Mouse (Mus musculus) embryo, embryonic 10 days (tissue): ENCODE results near the gene Kiss1.

Source experiments
- DNase-seq: peaks from one replicate; pipeline ENCODE4 v3.0.0-alpha.2; 2015; ENCODE audit warnings: low spot score

Kiss1 gene

DNA sequence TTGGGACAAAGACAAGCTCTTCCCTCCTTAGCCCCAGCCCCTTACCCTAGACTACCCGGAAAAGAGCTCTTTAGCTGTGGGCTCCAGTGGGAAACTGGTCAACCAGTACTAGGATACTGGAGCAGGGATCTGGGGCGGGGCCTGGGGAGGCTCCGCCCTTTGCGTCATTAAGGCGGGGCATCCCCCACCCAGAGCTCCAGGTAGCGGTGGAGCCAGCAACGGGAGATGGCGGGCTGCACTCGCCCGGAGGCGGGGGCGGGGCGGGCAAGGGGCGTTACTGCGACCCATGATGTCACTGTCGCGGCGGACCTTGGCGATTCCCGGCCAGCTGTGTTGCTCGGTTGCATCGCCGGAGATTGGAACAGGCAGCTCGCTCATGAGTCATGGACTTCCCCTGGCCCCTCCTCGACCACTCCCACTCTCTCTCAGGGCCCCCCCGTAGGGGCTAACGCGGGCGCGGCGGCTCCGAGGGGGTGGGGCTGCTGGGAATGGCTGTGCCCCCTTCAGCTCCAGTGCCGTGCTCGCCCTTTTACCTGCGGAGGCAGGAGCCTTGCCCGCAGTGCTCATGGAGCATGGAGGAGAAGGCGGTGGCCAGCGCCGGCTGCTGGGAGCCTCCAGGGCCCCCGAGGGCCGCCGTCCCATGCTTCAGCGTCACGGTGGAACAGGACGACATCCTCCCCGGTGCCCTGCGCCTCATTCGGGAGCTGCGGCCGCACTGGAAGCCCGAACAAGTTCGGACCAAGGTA is 41.8 kb downstream of the Kiss1 start, which contains the start of gene Etnk2:
TSS of gene Etnk2 (plus strand) at position 297 of the 746 bp plus-strand sequence.
- DNase-seq = peak; percentile 83

DNA sequence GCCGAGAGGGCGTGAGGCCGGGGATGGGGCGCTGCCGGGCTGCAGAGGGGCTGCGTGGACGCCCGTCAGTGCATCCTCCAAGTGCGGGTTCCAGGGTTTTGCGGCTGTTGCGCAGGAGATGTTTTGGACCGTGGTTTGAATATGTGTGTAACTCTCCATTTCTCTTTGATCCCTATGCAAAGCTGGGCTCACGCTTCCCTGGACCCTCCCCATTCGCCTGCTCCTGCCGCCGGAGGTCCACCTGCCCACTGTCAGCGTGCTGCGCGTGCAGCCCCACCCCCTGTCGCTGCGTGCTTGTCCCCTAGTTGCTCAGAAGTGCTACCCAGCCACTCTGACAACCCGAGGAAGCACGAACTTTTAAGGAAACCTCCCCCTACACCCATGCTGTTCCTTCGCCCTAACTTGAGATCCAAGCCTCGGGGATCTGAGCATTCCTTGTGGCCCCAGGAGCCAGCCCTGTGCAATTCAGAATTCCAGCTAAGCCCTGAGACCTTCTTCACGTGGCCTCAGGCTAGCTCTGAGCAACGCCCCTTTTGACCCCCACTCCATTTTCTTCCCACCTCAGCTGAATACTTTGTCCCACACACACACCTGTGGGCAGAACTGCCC is 42.5 kb downstream of the Kiss1 start:
- DNase-seq = no peak

DNA sequence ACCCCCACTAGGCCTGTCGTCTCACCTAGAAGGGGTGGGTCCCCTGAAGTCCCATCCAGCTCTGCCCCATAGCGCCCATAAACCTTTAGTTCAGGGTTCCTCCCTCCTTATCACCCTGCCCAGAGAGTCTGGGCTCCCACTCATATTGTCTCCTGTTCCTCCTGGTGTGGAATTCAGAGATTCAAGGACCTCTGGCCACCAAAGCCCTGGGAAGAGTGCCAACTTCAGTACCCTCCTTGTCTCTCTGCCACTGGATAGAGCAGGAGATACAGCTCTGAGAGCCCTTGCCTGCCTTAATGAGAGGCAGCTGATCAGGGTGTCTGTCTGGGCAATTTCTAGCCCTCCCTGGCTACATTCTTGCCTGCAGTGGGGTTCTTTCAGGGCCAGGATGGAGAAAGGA is 43.2 kb downstream of the Kiss1 start:
- no peak for DNase-seq

DNA sequence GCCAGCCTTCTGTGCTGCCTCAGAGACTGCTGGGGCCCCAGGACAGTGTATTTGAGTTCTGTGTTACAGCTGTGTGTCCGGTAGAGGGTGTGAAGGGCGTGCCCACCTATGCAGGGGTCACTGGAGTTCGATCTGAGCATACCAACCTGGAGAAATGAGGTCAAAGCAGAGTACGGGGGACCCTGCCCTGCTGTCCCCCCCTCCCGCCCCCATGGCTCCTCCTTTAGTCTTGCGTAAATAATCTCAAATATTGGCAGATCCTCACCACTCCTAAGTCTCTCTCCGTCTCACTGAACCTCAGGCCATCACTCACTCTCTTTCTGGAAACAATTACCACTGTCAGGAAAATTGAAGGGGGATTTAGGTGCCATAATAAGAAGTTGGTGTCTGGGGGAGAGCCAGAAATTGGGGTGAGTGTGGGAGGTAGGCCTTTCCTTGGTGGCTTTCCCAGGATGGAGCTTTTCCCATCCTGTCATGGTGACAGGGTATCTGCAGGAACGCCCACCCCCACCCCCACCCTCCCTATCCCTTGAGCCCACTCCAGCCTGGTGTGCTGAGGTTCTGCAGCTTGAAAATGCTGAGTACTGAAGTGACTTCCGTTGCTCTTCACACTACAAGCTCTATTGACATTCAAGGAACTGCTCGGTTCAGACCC is 45.4 kb downstream of the Kiss1 start:
- DNase-seq = no peak

DNA sequence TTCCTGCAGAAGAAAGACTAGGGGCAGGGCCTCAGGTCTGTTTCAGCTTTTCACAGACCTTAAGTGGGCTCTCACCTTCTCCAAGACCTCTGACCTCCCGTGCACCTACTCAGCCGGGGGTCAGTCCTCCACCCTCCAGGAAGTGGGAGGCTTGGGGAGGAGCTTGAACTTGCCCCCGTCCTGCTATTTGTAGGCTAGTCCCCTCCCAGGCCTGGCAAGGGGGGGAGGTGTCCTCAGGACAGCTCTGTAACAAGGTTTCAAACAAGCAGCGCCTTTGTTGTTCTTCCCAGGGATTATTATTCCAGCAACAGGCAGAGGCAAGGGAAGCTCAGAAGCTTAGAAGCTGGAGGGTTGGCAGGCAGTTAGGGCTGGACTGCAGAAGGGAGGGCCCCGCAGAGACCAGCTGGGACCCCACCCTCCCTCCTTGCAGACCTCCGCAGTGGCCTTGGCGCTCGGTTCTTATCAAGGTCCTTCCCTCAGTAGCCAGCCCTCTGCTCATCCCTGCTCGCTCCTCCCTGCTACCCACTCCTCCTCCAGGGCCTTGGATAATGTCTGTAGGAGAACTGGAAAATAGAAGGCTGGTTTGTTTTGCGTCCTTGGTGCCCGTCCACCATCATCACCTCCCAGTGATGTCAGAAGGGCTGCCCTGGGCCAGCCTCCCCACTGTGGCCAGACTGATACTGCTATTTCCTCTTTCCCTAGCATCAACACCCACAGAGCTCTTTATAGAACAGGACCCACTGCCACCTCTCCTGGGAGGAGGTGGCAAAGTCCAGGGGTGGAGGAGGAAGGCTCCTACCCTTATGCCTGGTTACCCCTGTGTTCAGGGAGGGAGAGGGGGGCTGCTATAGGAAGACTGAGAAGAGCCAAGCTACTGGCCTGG is 46.2 kb downstream of the Kiss1 start:
- DNase-seq = peak; percentile 59

DNA sequence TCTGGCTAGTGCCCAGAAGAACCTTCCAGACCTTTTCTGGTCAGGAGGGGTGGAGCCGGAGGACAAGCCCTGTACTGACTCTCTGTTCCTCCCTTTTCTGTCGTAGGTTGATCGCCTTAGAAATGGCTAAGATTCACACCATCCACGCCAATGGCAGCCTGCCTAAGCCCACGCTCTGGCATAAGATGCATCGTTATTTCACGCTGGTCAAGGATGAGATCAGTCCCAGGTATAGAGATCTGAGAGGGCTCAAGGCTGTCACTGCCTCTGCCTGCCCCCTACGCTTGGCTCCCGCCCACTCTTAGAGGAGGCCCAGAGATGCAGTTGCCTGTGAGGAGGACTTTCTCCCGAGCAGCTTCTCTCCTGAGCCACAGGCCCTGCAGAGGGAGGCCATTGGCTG is 47.0 kb downstream of the Kiss1 start:
- no peak for DNase-seq

DNA sequence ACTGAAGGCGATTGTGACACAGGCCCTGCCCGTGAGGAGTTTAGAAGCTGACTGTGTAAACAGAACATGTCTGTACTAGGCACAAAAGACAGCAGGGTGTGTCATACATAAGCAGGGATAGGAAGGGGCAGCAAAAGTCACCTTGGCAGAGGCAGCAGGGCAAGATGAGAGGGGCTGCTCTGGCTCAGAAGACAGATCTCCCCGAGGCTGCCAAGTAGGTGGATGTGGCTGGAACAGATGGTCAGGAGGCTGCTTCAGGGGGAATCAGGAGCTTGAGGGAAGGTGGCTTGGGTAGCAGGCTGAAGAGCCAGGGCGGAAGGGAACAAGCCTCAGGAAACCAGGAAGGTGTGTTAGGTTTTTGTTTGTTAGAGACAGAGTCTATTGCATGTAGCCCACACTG is 48.7 kb downstream of the Kiss1 start:
- DNase-seq = no peak

DNA sequence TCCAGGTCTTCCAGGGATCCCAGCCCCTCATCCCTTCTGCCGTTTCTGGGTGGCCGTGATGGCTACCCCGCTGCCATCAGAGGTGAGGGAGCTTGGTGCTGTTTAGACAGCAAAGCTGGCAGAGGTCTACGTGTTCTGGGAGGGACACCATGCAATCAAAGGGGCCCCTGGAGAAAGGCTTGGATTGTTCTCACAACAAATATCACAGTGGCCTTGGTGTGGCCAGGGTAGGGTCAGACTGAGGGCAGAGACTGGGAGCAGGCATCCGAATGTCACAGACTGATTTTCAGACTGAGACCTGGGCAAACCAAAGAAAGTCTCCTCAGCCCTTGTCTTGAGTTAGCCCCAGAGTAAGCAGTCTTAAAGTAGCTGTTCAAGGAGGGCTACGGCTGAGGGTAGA is 49.8 kb downstream of the Kiss1 start:
- DNase-seq = no peak

DNA sequence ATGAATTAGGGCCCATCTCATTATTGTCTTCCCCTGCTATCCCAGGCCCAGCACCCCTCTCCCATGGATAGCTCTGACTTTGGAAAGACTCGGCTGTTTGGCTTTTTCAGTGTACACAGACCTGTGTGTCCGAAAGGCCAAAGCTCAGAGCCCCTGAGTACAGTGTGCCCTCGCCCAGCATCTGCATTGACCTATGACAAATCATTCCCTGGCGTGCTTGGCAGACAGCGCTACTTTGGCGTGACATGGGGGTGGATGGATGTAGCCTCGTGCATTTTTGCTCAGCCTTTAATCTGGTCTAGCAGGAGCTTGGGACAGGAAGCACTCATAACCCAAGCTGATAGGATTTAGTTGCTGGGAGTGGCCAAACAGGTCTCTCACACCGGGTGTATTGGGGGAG is 50.4 kb downstream of the Kiss1 start:
- DNase-seq = no peak

DNA sequence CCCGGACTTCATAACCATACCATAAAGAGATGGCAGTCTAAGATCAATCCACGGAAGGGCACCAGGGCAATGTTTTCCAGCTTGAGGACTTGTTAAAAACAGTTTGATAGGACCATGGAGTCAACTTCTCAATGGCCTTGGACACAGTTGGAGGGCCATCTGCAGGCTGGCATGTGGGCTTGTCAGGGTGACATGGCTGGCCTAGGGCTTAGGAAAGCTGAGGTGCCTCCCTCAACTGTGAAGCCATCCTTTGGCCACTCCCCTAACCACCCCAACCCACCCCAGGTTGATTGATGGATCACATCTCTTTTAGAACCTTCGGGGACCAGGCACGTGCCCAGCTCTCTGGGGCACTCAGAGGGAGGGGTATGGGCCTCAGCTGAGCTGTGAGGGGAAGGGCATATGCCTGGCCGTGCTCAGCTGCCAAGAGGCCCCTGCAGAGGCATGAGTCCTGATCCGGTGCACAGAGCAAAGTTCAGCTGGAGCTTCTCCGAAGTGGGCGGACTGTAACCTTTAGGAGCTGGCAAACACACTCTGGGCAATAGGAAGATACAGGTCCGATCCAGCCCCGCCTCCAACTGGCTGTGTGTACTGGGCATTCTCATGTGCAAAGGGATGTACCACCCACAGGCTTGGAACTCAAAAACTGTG is 54.1 kb downstream of the Kiss1 start:
- no peak for DNase-seq

DNA sequence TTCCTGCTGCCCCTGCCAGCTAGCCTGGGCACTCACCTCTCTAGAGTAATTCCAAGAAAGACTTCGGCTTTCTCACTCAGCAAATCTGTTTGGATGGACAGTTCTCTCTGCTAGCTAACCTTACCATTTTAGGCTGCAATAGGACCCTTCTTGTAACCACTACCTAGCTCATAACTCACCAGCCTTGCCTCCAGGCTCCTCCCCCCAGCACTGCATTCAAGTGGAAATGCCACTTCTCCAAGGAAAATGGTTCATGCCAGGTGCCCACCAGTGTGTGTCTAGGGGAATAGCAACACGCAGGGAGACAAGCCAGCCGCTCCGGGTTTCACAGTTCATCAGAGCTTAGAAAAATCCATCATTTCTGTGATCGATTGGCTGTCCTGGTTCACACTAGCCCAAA is 55.9 kb downstream of the Kiss1 start:
- DNase-seq = no peak
